Mouse (Mus musculus): ENCODE measurements at regions not wholly inside any gene's neighbourhood (a gene's known extent, or its start where the extent isn't known, plus 50 kb on each side); places are given as distances from the start of the nearest gene placed in this dataset.
"Not testable (repeated sequence)": the region's sequence is repeated elsewhere in the genome, so short reads cannot be mapped to it uniquely, and the experiment has no call there.

GRCm38 (mm10) chr6:6496789-6497188, 81.7 kb downstream of the Sem1 start:
- no peak for DNase-seq (ENCODE audit: low spot score in 2 of 2)

GRCm38 (mm10) chr6:6496336-6496735, 82.1 kb downstream of the Sem1 start:
- DNase-seq (ENCODE audit: low spot score in 2 of 2) = no peak

GRCm38 (mm10) chr6:6488191-6488590, 90.3 kb downstream of the Sem1 start:
- no peak for DNase-seq (ENCODE audit: low spot score in 2 of 2)

- DNase-seq (ENCODE audit: low spot score in 2 of 2) = not testable (repeated sequence)
Observed at GRCm38 (mm10) chr6:6481596-6481995, 96.9 kb downstream of the Sem1 start.

GRCm38 (mm10) chr6:6470397-6470796, 108.1 kb downstream of the Sem1 start:
- no peak for DNase-seq (ENCODE audit: low spot score in 2 of 2)

GRCm38 (mm10) chr6:6467526-6467925, 110.9 kb downstream of the Sem1 start:
- no peak for DNase-seq (ENCODE audit: low spot score in 2 of 2)

GRCm38 (mm10) chr6:6466231-6466630, 112.2 kb downstream of the Sem1 start:
- DNase-seq (ENCODE audit: low spot score in 2 of 2) = no peak

GRCm38 (mm10) chr6:6463807-6464470, 114.5 kb downstream of the Sem1 start:
- no peak for DNase-seq (ENCODE audit: low spot score in 2 of 2)

GRCm38 (mm10) chr6:6459918-6460239, 118.6 kb downstream of the Sem1 start:
- no peak for DNase-seq (ENCODE audit: low spot score in 2 of 2)

- no peak for DNase-seq (ENCODE audit: low spot score in 2 of 2)
Observed at GRCm38 (mm10) chr6:6459006-6459917, 119.2 kb downstream of the Sem1 start.

- no peak for DNase-seq (ENCODE audit: low spot score in 2 of 2)
Observed at GRCm38 (mm10) chr6:6457726-6458125, 120.7 kb downstream of the Sem1 start.

GRCm38 (mm10) chr6:6457001-6457400, 121.5 kb downstream of the Sem1 start:
- no peak for DNase-seq (ENCODE audit: low spot score in 2 of 2)

GRCm38 (mm10) chr6:6455566-6455965, 122.9 kb downstream of the Sem1 start:
- DNase-seq (ENCODE audit: low spot score in 2 of 2) = no peak

GRCm38 (mm10) chr6:6454396-6454795, 124.1 kb downstream of the Sem1 start:
- no peak for DNase-seq (ENCODE audit: low spot score in 2 of 2)

GRCm38 (mm10) chr6:6434855-6435254, 143.6 kb downstream of the Sem1 start:
- no peak for DNase-seq (ENCODE audit: low spot score in 2 of 2)

GRCm38 (mm10) chr6:6434261-6434802, 144.1 kb downstream of the Sem1 start:
- no peak for DNase-seq (ENCODE audit: low spot score in 2 of 2)

- DNase-seq (ENCODE audit: low spot score in 2 of 2) = no peak
Observed at GRCm38 (mm10) chr6:6433179-6433578, 145.3 kb downstream of the Sem1 start.

GRCm38 (mm10) chr6:6414654-6415610, 163.5 kb downstream of the Sem1 start:
- DNase-seq (ENCODE audit: low spot score in 2 of 2) = no peak

GRCm38 (mm10) chr6:6397997-6398396, 180.5 kb downstream of the Sem1 start:
- DNase-seq (ENCODE audit: low spot score in 2 of 2) = no peak

GRCm38 (mm10) chr6:6389454-6390445, 172.8 kb upstream of the Slc25a13 start:
- no peak for DNase-seq (ENCODE audit: low spot score in 2 of 2)
